In genomic region chr19:7523292-7523691, GRCm38 (mm10) we compare ENCODE assay signal across 9 mouse cellular contexts. TPM values are rescaled to one million over a fixed set of nuclear protein-coding genes. Genes with fewer than 3 reads are reported as not detected.
DNase-seq lines count a peak whose midpoint lies in the region; ATAC-seq and TF ChIP-seq lines count a peak whose summit lies in the region.
"Had no signal": no experiment of that assay in that cellular context is flagged by ENCODE, and none has a peak within 500 bp of the region (broad histone marks: within the 10 kb centered on the region; RNA-seq: fewer than 3 reads in every experiment).

No protein-coding gene starts in this region.

- peak; percentile 11 for DNase-seq in hindbrain, embryonic 11.5 days (ENCODE audit: low spot score)
- DNase-seq in hindbrain, embryonic 14.5 days (ENCODE audit: low spot score): no peak
- no peak for DNase-seq in midbrain, postnatal 0 days (ENCODE audit: low spot score)
- peak; percentile 52 for DNase-seq in NIH3T3 (ENCODE audit: low read depth)
- DNase-seq in naive thymus-derived CD4-positive, alpha-beta T cell, adult 2 months (ENCODE audit: low read depth): peak; percentile 31
- DNase-seq in forebrain, embryonic 10.5 days (ENCODE audit: extremely low spot score, low spot score): no peak
- DNase-seq: cerebellum, adult 11-12 months had no signal

- no peaks in the 10 kb centered on the region for H3K4me1 ChIP-seq in hindbrain, embryonic 11.5 days (replicated peaks; ENCODE audit: control insufficient read depth, insufficient read depth, low read length)
- no peaks in the 10 kb centered on the region for H3K4me1 ChIP-seq in hindbrain, embryonic 14.5 days (replicated peaks; ENCODE audit: control insufficient read depth, insufficient read depth, low read length)
- no peaks in the 10 kb centered on the region for H3K4me1 ChIP-seq in midbrain, postnatal 0 days (ENCODE audit: insufficient read depth, low read length)
- H3K4me1 ChIP-seq in midbrain, embryonic 16.5 days (ENCODE audit: control insufficient read depth, insufficient read depth, low read length): no peaks in the 10 kb centered on the region
- no peaks in the 10 kb centered on the region for H3K4me1 ChIP-seq in forebrain, embryonic 10.5 days
- H3K4me1 ChIP-seq: liver, embryonic 15.5 days had no signal

- H3K36me3 ChIP-seq in hindbrain, embryonic 11.5 days (ENCODE audit: control insufficient read depth, insufficient read depth, low read length): no peaks in the 10 kb centered on the region
- peaks cover 69% of the 10 kb centered on the region for H3K36me3 ChIP-seq in hindbrain, embryonic 14.5 days (replicated peaks; ENCODE audit: control insufficient read depth, insufficient read depth)
- H3K36me3 ChIP-seq in midbrain, postnatal 0 days (ENCODE audit: insufficient read depth, low read length): peaks cover 25% of the 10 kb centered on the region
- peaks cover 19% of the 10 kb centered on the region for H3K36me3 ChIP-seq in midbrain, embryonic 16.5 days (ENCODE audit: control insufficient read depth, insufficient read depth, low read length)
- peaks cover 52% of the 10 kb centered on the region for H3K36me3 ChIP-seq in forebrain, embryonic 10.5 days (replicated peaks)

- H3K27me3 ChIP-seq in hindbrain, embryonic 11.5 days (ENCODE audit: control insufficient read depth, insufficient read depth, low read length): no peaks in the 10 kb centered on the region
- no peaks in the 10 kb centered on the region for H3K27me3 ChIP-seq in hindbrain, embryonic 14.5 days (ENCODE audit: control insufficient read depth, insufficient read depth, low read length)
- H3K27me3 ChIP-seq in midbrain, postnatal 0 days (ENCODE audit: insufficient read depth, low read length): no peaks in the 10 kb centered on the region
- no peaks in the 10 kb centered on the region for H3K27me3 ChIP-seq in midbrain, embryonic 16.5 days (ENCODE audit: control insufficient read depth, insufficient read depth, low read depth, low read length)
- H3K27me3 ChIP-seq in forebrain, embryonic 10.5 days (ENCODE audit: poor library complexity, severe bottlenecking): no peaks in the 10 kb centered on the region
- H3K27me3 ChIP-seq: liver, embryonic 15.5 days had no signal

- peak; percentile 38 for TF ChIP-seq CTCF in midbrain, postnatal 0 days (IDR thresholded peaks at IDR 0.05)

- WGBS in hindbrain, embryonic 11.5 days: 94% methylated on average over 1 of the region's 1 CpGs
- WGBS in hindbrain, embryonic 14.5 days: 98% methylated on average over 1 of the region's 1 CpGs
- WGBS in midbrain, postnatal 0 days: 90% methylated on average over 1 of the region's 1 CpGs
- 93% methylated on average over 1 of the region's 1 CpGs for WGBS in midbrain, embryonic 16.5 days
- 87% methylated on average over 1 of the region's 1 CpGs for WGBS in forebrain, embryonic 10.5 days

- no peak overlapping the region for H3K4me3 ChIP-seq in hindbrain, embryonic 11.5 days (ENCODE audit: low read depth, low read length)
- H3K4me3 ChIP-seq in hindbrain, embryonic 14.5 days (replicated peaks; ENCODE audit: low read length): no peak overlapping the region
- H3K4me3 ChIP-seq in midbrain, postnatal 0 days (ENCODE audit: low read depth, low read length): no peak overlapping the region
- no peak overlapping the region for H3K4me3 ChIP-seq in midbrain, embryonic 16.5 days (ENCODE audit: low read depth, low read length)
- no peak overlapping the region for H3K4me3 ChIP-seq in forebrain, embryonic 10.5 days
- H3K4me3 ChIP-seq: liver, embryonic 15.5 days had no signal

- no peaks in the 10 kb centered on the region for H3K9me3 ChIP-seq in hindbrain, embryonic 11.5 days (ENCODE audit: control insufficient read depth, low read length)
- no peaks in the 10 kb centered on the region for H3K9me3 ChIP-seq in hindbrain, embryonic 14.5 days (ENCODE audit: control insufficient read depth, low read length)
- no peaks in the 10 kb centered on the region for H3K9me3 ChIP-seq in midbrain, postnatal 0 days (ENCODE audit: low read length)
- no peaks in the 10 kb centered on the region for H3K9me3 ChIP-seq in midbrain, embryonic 16.5 days (replicated peaks; ENCODE audit: control insufficient read depth, low read length, poor library complexity, severe bottlenecking)
- peaks cover 4% of the 10 kb centered on the region; the same call in 1 of the 2 replicates for H3K9me3 ChIP-seq in forebrain, embryonic 10.5 days
- H3K9me3 ChIP-seq: liver, embryonic 15.5 days had no signal

- no peak overlapping the region for H3K4me2 ChIP-seq in hindbrain, embryonic 11.5 days (replicated peaks; ENCODE audit: low read depth, low read length)
- no peak overlapping the region for H3K4me2 ChIP-seq in hindbrain, embryonic 14.5 days (replicated peaks)
- no peak overlapping the region for H3K4me2 ChIP-seq in midbrain, postnatal 0 days (ENCODE audit: low read depth, low read length, poor library complexity, severe bottlenecking)
- no peak overlapping the region for H3K4me2 ChIP-seq in midbrain, embryonic 16.5 days (ENCODE audit: low read length)
- H3K4me2 ChIP-seq: liver, embryonic 15.5 days had no signal

- no peak overlapping the region for H3K27ac ChIP-seq in hindbrain, embryonic 11.5 days (ENCODE audit: low read depth, low read length)
- H3K27ac ChIP-seq in hindbrain, embryonic 14.5 days: no peak overlapping the region
- H3K27ac ChIP-seq in midbrain, postnatal 0 days (ENCODE audit: low read depth, low read length): no peak overlapping the region
- H3K27ac ChIP-seq in midbrain, embryonic 16.5 days (ENCODE audit: low read length): no peak overlapping the region
- H3K27ac ChIP-seq in forebrain, embryonic 10.5 days: no peak overlapping the region
- H3K27ac ChIP-seq: liver, embryonic 15.5 days had no signal

- no peak overlapping the region for H3K9ac ChIP-seq in hindbrain, embryonic 11.5 days (ENCODE audit: low read depth, low read length)
- no peak overlapping the region for H3K9ac ChIP-seq in hindbrain, embryonic 14.5 days
- H3K9ac ChIP-seq in midbrain, postnatal 0 days (replicated peaks; ENCODE audit: low read length, poor library complexity, severe bottlenecking): no peak overlapping the region
- no peak overlapping the region for H3K9ac ChIP-seq in midbrain, embryonic 16.5 days (ENCODE audit: low read depth, low read length)
- H3K9ac ChIP-seq: liver, embryonic 15.5 days had no signal

- ATAC-seq in hindbrain, embryonic 11.5 days (ENCODE audit: low FRiP score): no peak
- ATAC-seq in hindbrain, embryonic 14.5 days (ENCODE audit: low FRiP score): no peak
- no peak for ATAC-seq in midbrain, postnatal 0 days (ENCODE audit: low FRiP score)
- ATAC-seq in midbrain, embryonic 16.5 days: no peak

RNA-seq across cellular contexts. Expression of gene Atl3, which starts 29.5 kb away (rescaled TPM):
- polyA plus RNA-seq in hindbrain, embryonic 11.5 days (2014; fragmentation: Nextera tagmentation; extraction: Ambion mirVana): 8.4 and 9.4 TPM in 2 replicates
- polyA plus RNA-seq in hindbrain, embryonic 14.5 days (2014; fragmentation: Nextera tagmentation; extraction: Ambion mirVana): 7.0 TPM in 2 replicates
- total RNA-seq in midbrain, postnatal 0 days (2014; rRNA removed): 10.2 and 18.5 TPM in 2 replicates
- 5.3 and 5.5 TPM in 2 replicates for polyA plus RNA-seq in midbrain, postnatal 0 days (2015; fragmentation: Nextera tagmentation; extraction: Ambion mirVana)
- polyA plus RNA-seq in midbrain, embryonic 16.5 days (2015; fragmentation: Nextera tagmentation; extraction: Ambion mirVana): 6.7 and 6.8 TPM in 2 replicates
- 7.3 and 7.8 TPM in 2 replicates for polyA plus RNA-seq in forebrain, embryonic 10.5 days (2016; fragmentation: Nextera tagmentation; extraction: Ambion mirVana)

RNA-seq across cellular contexts. Expression of gene Pla2g16, which starts 34.0 kb away (rescaled TPM):
- 2.7 and 4.4 TPM in 2 replicates for polyA plus RNA-seq in hindbrain, embryonic 11.5 days (2014; fragmentation: Nextera tagmentation; extraction: Ambion mirVana)
- 5.3 and 5.6 TPM in 2 replicates for polyA plus RNA-seq in hindbrain, embryonic 14.5 days (2014; fragmentation: Nextera tagmentation; extraction: Ambion mirVana)
- 4.0 and 4.8 TPM in 2 replicates for total RNA-seq in midbrain, postnatal 0 days (2014; rRNA removed)
- 5.5 and 6.6 TPM in 2 replicates for polyA plus RNA-seq in midbrain, postnatal 0 days (2015; fragmentation: Nextera tagmentation; extraction: Ambion mirVana)
- 2.2 and 3.1 TPM in 2 replicates for polyA plus RNA-seq in midbrain, embryonic 16.5 days (2015; fragmentation: Nextera tagmentation; extraction: Ambion mirVana)
- polyA plus RNA-seq in forebrain, embryonic 10.5 days (2016; fragmentation: Nextera tagmentation; extraction: Ambion mirVana): 5.7 and 6.9 TPM in 2 replicates

RNA-seq across cellular contexts. Expression of gene Rtn3, which starts 40.2 kb away (rescaled TPM):
- 300 and 304 TPM in 2 replicates for polyA plus RNA-seq in hindbrain, embryonic 11.5 days (2014; fragmentation: Nextera tagmentation; extraction: Ambion mirVana)
- polyA plus RNA-seq in hindbrain, embryonic 14.5 days (2014; fragmentation: Nextera tagmentation; extraction: Ambion mirVana): 549 and 625 TPM in 2 replicates
- total RNA-seq in midbrain, postnatal 0 days (2014; rRNA removed): 420 and 473 TPM in 2 replicates
- polyA plus RNA-seq in midbrain, postnatal 0 days (2015; fragmentation: Nextera tagmentation; extraction: Ambion mirVana): 741 and 750 TPM in 2 replicates
- 654 and 682 TPM in 2 replicates for polyA plus RNA-seq in midbrain, embryonic 16.5 days (2015; fragmentation: Nextera tagmentation; extraction: Ambion mirVana)
- polyA plus RNA-seq in forebrain, embryonic 10.5 days (2016; fragmentation: Nextera tagmentation; extraction: Ambion mirVana): 237 and 242 TPM in 2 replicates

Comparison
In these comparisons a context has a peak if more than half of its experiments do, and no peak if none do; other contexts are left out.
1. DNase-seq: peak in hindbrain, embryonic 11.5 days (single experiment), NIH3T3 (single experiment) and naive thymus-derived CD4-positive, alpha-beta T cell, adult 2 months (single experiment); none in hindbrain, embryonic 14.5 days (single experiment), midbrain, postnatal 0 days (single experiment) and forebrain, embryonic 10.5 days (single experiment).